Mouse (Mus musculus) layer of hippocampus, postnatal 14 days (tissue): ENCODE results near the gene Nek7. TPM values are rescaled to one million over a fixed set of nuclear protein-coding genes. Genes with fewer than 3 reads are reported as not detected.

ENCODE experiments used
- DNase-seq, 2 experiments: peaks; one replicate each; pipeline ENCODE4 v3.0.0; 2021 to 2022; ENCODE audit warnings: low spot score in 2 of 2, mixed read lengths in 1 of 2
- long read RNA-seq, 2 experiments: library from polyadenylated mRNA; stranded (forward); transcript quantifications; one replicate each; pipeline ENCODE4 v2.0.0; 2021
- total RNA-seq, 2 experiments: library from RNA; stranded (reverse); gene quantifications; 2 replicates each; pipeline ENCODE4 v1.2.3; 2021

The Nek7 gene
- total RNA-seq, result 10 to 100 TPM; 24.7 to 26.1 TPM
- long read RNA-seq, experiment 1, full-length matches to known transcripts, result 48 of 50 reads
- long read RNA-seq, experiment 1, partial matches to known transcripts, result 1 of 50 reads
- long read RNA-seq, experiment 1, other reads (novel, unspliced or antisense), result 1 of 50 reads
- long read RNA-seq, experiment 2, full-length matches to known transcripts, result 33 of 37 reads
- long read RNA-seq, experiment 2, partial matches to known transcripts, result 2 of 37 reads
- long read RNA-seq, experiment 2, other reads (novel, unspliced or antisense), result 2 of 37 reads

GRCm38 (mm10) chr1:138619996-138620461, at the start of gene Nek7:
Gene Nek7, minus strand, starts transcription at chr1:138620141.
- peak in 1 of 2 experiments; percentile 50 for DNase-seq

GRCm38 (mm10) chr1:138662342-138662741, 42.4 kb upstream of the Nek7 start:
- no peak for DNase-seq

DNA sequence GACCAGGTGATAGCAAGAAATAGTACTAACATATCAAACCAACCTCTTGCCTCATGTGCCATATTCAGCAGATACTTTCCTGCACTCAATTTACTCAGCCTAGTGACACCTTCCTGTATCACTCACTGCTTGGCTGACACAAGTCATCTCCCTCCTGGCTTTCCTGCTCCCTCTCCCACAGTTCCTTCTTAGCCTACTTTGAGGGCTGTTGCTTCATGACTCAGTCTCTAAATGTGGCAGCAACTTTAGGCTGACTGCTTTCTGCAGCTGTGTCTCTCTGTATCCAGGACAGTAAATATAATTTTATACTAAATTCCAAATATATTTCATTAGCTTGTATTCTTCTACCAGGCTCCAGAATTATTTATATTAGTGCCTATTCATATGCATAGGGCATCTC, 34.3 kb upstream of the Nek7 start:
- DNase-seq, result no peak

DNA sequence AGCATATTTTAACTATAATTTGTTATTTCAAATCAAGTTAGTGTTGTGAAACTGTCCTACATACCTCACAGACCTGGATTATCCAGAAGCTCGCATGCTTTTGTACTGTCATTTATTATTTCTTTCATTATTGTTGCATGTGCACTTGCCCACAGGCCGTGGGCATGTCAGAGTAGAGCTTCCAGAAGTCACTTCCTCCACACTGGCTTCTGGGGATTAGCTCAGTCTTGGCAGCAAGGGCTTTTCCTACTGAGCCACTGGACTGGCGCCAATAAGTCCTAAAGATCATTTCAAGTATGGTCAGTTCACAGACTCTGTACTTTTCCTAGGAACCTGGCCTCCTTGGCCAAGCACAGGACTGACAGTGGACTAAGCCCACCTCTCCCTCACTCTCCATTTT, 25.1 kb upstream of the Nek7 start:
- DNase-seq, result no peak

GRCm38 (mm10) chr1:138643306-138643830, 23.4 kb upstream of the Nek7 start:
- DNase-seq, result no peak

DNA sequence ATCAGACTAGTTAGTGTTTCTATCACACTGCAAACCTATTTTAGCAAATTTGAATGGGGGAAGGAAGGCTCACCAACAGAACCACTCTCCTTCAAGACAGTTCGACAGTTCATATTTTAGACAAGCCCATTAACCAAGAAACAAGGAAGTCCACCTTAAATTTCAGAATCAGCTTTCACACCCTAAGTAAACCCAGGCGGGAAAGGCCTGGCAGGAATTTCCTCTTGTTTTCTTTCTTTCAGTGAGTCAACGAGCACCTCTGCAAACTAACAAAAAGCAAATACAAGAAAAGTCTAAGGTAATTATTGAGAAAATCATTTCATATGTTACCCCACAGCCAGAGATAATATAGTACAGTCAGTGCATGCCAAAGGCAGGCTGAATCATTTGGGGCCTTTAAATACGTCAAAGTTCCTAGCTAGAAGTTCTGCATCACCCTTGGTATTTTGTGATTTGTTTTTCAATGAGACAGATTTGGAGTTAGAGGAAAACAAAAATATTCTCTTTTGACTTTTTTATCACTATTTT, 21.1 kb upstream of the Nek7 start:
- no peak for DNase-seq

DNA sequence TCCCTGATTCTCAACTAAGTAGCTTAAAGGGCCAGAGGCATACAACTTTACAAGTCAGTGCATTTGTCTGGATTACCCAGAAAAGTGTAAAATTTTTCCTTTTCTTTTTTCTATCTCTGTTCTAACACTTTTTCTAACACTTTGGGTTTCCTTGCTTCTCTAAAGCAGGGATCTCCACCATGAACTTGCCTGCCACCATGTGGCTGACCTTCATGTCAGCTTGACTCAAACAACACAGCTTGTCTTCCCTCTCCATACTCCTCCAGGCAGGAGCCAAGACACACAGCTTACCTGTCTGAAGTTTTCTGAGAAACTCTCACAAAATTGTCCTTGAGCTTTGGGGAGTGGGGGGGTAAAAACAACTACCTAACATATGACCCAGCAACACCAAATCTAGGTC, 17.9 kb upstream of the Nek7 start:
- no peak for DNase-seq

DNA sequence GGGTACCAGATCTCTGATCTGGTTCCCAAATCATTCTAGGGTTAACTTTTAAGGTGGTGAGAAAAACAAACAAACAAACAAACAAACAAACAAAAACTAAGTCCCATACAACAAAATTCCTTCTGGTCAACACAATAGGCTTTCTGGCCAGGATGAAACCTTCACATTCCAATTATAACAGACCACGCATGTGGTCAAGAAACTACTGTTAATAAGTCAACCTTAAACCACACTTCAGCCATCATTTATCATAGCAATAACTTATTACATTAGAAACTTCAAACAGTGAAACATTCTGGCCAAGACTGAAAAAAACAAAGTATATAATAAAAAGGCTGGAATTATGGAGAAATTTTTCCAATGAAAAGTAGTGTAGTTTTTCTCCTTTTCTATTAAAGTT, 14.6 kb upstream of the Nek7 start:
- DNase-seq, result no peak

- DNase-seq, result no peak
Observed at GRCm38 (mm10) chr1:138628919-138629318, 9.0 kb upstream of the Nek7 start.

DNA sequence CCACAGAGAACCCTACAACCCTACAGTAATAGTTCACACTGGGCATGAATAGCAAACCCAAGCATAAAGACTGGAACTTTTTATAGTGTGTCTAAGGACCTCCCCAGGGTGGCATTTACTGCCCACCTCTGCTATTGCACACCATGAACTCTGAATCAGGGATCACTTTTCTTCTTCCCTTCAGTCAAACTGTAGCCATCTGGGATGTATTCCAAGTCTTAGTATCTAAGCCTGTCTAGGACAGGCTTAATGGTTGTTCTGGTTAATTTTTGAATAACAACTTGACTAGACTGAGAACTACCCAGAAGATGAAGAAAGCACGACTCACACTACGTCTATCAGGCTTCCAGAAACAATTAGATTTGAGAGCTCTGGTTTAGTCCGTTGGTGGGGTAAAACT, 8.5 kb upstream of the Nek7 start:
- no peak for DNase-seq

GRCm38 (mm10) chr1:138627804-138628203, 7.9 kb upstream of the Nek7 start:
- no peak for DNase-seq

GRCm38 (mm10) chr1:138626288-138626687, 6.3 kb upstream of the Nek7 start:
- no peak for DNase-seq

- DNase-seq, result no peak
Observed at GRCm38 (mm10) chr1:138623870-138624269, 3.9 kb upstream of the Nek7 start.

DNA sequence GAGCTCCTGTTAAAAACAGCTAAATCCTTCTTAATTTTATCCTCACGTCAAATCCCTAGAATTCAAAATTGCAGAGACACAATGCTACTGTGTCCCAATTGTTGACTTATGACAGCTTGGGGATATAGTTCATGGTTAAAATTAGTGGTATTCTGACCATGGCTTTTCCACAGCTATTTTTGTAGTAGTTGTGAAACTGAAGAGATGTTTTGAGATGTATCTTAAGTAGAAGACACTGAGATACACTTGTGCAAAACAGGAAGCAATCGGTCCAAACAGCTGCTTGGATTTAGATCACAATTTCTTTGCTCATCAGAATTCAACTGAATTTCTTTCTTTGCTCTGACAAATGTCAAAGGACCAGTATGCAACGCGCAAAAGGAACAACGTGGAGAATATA, 2.9 kb upstream of the Nek7 start:
- DNase-seq, result no peak

- DNase-seq, result peak in 1 of 2 experiments; percentile 37
Observed at GRCm38 (mm10) chr1:138622431-138622830, 2.5 kb upstream of the Nek7 start.

DNA sequence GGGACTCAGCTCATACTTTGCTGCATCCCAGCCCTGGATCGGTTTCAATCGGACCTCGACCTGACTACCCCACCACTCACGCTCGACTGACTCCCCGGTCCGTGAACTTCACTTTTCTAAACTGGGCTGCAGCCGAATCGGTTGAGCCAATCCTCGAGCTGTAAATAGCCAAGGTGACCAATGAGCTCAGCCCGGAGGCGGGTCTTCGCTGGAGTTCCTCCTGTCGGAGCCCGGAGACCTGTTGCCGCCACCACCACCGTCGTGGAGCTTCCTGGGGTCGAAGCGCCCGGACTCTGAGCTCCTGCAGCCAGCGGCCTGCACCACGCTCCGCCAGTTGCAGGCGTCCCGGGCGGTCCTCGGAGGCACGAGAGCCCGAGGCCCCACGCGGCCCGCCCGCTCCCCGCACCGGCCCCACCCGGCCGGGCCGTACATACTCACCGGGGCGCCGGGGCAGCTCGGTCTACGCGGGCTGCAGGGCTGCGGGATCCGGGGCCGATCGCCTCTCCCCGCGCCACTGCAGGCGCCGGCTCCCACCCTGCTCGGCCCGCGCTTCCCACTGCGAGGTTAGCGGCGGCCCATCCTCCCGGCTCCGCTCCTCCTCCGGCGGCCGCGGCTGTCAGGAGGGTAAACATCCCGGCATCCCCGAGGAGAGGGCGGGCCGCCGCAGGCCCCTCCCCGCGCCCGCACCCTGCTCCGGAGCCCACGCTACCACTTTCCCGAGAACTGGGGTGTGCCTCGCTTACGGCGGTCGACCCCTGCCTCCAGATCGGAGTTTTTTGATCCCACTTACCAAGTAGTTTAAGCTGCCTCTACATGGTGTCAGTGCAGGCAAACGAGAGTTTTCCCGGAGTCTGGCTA, 598 bp downstream of the Nek7 start:
- DNase-seq, result peak; percentile 96 to 98

DNA sequence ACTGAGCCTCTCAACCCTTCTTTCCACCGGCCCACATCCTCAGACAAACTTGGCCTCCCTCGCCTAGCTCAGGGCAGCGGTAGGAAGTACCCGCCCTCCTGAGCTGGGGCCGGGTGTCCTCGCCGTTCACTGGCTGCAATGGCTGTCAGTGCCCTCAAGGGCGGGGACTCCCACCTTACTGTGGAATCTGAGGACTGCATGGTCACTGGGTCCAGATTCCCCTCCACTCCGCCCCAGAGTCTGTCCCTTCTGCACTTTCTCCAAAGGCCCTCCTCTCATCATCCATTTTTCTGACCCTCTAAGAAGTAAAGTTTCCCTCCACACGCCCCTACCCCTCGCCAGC, 2.0 kb downstream of the Nek7 start:
- peak; percentile 68 to 83 for DNase-seq

GRCm38 (mm10) chr1:138617279-138618011, 2.5 kb downstream of the Nek7 start:
- DNase-seq, result no peak

- no peak for DNase-seq
Observed at GRCm38 (mm10) chr1:138615388-138615787, 4.6 kb downstream of the Nek7 start.

DNA sequence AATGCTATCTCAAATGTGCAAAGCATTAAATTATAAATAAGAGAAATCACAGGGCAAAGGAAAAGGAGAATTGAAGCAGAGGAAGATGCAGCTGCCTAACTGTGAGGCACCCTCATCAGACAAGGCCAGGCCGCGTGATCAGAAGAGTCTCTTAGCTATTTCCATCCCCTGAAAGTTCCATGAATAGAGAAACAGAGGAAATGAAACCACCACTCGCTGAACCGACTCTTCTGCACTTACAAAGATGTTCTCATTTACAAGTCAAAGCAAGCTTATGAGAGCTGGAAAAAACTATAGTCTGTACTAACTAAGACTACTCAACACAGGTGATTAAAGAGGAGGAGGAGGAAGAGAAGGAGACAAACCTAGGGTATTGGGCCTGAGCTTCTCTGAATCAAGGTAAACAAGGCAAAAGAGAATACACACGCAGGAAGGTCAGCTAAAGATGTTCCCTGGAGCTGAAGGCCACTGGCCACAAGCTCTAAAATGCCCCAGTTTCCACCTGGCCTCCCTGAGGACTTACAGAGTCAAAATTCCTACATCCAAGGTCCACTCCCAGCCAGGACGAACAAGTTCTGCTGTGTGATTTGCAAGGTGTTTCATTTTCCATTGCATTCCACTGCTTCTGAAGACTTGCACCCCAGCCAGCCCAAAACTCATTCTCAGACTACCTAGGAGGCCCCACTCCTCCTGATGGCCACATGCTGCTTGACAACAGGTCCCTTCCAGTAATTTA, 5.2 kb downstream of the Nek7 start:
- no peak for DNase-seq

GRCm38 (mm10) chr1:138612177-138612576, 7.8 kb downstream of the Nek7 start:
- DNase-seq, result no peak
